Mouse (Mus musculus) lung, adult 2 months (tissue): ENCODE results near the gene Neurod4. TPM values are rescaled to one million over a fixed set of nuclear protein-coding genes. Genes with fewer than 3 reads are reported as not detected.
A peak's percentile ranks its signal among the peaks of the same experiment; 100 is the strongest.

Experiments used
- DNase-seq: peaks from one replicate; pipeline ENCODE4 v3.0.0; 2022
- H3K4me1 ChIP-seq: fragments of 200-500 bp; 2 replicates; pipeline ENCODE4 v1.6.1; 2011; ENCODE audit warnings: low read length; ENCODE audit not compliant: control insufficient read depth, insufficient read depth
- H3K4me3 ChIP-seq: fragments of 200-500 bp; replicated peaks from 2 replicates; pipeline ENCODE3; 2011; ENCODE audit warnings: low read depth, mild to moderate bottlenecking, control low read depth, low read length; ENCODE audit errors: extremely low read depth
- CTCF ChIP-seq: fragments of 200-500 bp; IDR thresholded peaks from 2 replicates; pipeline ENCODE4 v1.5.1; 2011; ENCODE audit warnings: mild to moderate bottlenecking, low read length, control low read depth; ENCODE audit not compliant: insufficient read depth
- POLR2A ChIP-seq: fragments of 200-500 bp; IDR thresholded peaks from 2 replicates; pipeline ENCODE4 v1.6.1; 2011; ENCODE audit warnings: low read depth, mild to moderate bottlenecking, control low read depth, low read length, borderline replicate concordance; ENCODE audit errors: extremely low read depth
- WGBS: fragments of 180-500 bp; shearing (Covaris S2); methylation state at CpG from one replicate; pipeline ENCODE4 v1.1.7; 2018; 5-methylcytosine and 5-hydroxymethylcytosine counted together
- polyA plus RNA-seq: library from polyadenylated mRNA; depleted of rRNA; stranded (reverse); fragments of >200 nt; gene quantifications from 2 replicates; pipeline ENCODE4 v1.2.3, GENCODE M21; 2012; rRNA removed

The Neurod4 gene
- polyA plus RNA-seq, 1 experiment, result not detected

DNA sequence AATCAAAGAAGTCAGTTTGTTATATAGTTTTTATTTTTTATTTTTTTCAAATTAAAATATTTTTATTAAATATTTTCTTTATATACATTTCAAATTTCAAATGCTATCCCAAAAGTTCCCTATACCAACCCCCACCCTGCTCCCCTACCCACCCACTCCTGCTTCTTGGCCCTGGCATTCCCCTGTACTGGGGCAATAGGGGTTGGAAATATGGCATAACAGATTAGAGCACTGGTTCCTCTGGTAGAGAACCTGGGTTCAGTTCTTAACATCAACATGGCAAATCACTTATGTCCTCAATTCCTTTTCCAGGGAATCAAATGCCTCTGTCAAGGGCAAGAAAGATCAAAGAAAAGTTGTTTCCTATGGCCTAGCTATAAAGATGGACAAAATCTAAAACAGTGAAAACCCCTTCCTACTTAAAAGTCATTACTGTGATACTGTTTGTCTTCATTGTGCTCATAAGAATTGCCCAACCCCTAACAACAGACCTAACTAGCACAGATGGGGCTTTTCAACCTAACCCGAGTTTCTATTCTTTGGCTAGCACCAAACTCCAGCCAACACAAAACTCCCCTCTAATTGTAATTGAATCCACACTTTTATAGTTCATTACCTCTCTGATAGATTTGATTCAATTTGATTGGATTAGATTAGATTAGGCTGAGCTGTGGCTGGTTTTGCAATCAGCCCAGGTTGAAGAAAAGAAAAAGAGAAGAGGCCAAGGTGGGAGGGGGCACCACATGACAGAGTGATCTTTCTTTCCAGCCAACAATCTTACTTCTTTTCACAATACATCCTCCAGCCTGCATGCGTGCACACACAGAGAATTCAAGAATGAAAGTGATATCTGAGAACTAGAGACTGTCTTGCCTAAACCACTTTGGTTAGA lies 41.5 kb downstream of the Neurod4 start:
- no peak for TF ChIP-seq POLR2A
- TF ChIP-seq CTCF, result no peak
- no peak overlapping the region for H3K4me3 ChIP-seq
- WGBS, result 71% methylated on average over 2 of the region's 2 CpGs
- H3K4me1 ChIP-seq, result no peaks in the 10 kb centered on the region
- no peak for DNase-seq

DNA sequence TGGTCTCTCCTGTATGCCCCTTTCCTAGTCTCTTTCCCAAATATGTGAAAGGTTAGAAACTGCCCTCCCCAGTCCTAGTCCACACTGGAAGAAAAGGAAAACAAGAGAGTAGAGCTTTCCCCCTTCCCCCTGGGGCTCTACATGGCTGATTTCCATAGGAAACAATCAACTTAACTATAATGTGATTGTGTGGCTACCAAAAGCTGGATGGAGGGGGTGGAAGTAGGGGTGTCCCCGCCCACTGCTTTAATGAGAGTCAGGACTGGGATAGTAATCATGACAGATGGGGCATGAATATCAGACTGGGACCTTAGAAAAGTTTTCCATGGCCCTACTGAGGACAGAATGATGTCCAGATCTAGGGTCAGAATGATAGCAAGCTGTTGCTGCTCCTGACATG lies 45.5 kb downstream of the Neurod4 start:
- no peaks in the 10 kb centered on the region for H3K4me1 ChIP-seq
- 38% methylated on average over 1 of the region's 1 CpGs for WGBS
- H3K4me3 ChIP-seq, result no peak overlapping the region
- TF ChIP-seq CTCF (no peak), POLR2A (no peak)
- no peak for DNase-seq

- DNase-seq, result no peak
- WGBS, result 69% methylated on average over 1 of the region's 1 CpGs
Measured at GRCm38 (mm10) chr10:130232117-130232516, 47.9 kb downstream of the Neurod4 start.

DNA sequence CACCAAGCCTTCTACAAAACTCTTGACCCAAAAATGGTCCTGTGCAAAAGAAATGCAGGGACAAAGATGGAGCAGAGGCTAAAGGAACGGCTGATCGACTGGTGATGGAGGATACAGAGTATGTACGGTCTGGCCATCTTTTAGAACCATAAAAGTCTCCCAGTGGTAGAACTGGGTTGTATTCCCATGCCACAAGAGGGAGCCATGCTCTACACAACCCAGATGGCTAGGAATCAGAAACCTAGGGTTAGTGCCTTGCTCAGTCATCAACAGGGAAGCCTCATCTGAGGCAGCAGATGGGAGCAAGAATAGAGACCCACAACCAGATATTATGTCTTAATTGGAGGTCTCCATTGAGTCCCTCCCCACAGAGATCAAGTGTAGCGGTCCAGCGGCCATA lies 50.5 kb downstream of the Neurod4 start:
- TF ChIP-seq POLR2A, result no peak
- TF ChIP-seq CTCF, result no peak
- 82% methylated on average over 5 of the region's 5 CpGs for WGBS
- H3K4me3 ChIP-seq, result no peak overlapping the region
- DNase-seq, result no peak
- H3K4me1 ChIP-seq, result no peaks in the 10 kb centered on the region

More at GRCm38 (mm10) chr10:130232117-130232516, 47.9 kb downstream of the Neurod4 start:
- H3K4me1 ChIP-seq, result no peaks in the 10 kb centered on the region
- no peak for TF ChIP-seq CTCF
- no peak for TF ChIP-seq POLR2A
- H3K4me3 ChIP-seq, result no peak overlapping the region

DNA sequence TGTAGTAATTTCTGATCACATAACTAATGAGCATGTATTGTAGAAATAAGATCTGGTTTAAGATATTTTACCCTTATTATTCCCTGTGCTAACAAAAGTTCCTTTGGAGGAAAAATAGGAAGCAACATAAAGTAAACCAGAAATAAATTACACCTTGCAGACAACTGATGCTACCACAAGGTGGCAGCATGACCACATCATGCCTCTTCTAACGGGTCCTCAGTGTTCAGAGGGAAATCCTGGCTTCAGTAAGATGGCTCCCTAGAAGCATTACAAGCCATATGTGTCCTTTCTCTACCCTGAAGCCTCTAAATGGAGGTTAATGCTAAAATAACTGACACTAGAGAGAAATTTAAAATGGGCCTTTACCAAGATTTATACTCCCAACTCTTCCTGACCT lies 51.8 kb downstream of the Neurod4 start:
- TF ChIP-seq CTCF, result peak; percentile 40; the same call in 1 of the 2 replicates
- no peak for TF ChIP-seq POLR2A
- WGBS, result 2% methylated on average over 1 of the region's 1 CpGs
- no peak overlapping the region for H3K4me3 ChIP-seq
- peak; percentile 3 for DNase-seq
- H3K4me1 ChIP-seq, result no peaks in the 10 kb centered on the region

- H3K4me3 ChIP-seq, result no peak overlapping the region
- H3K4me1 ChIP-seq, result no peaks in the 10 kb centered on the region
- 65% methylated on average over 3 of the region's 3 CpGs for WGBS
- TF ChIP-seq CTCF (no peak), POLR2A (no peak)
- no peak for DNase-seq
Measured at GRCm38 (mm10) chr10:130225034-130225433, 55.0 kb downstream of the Neurod4 start.

Other genes starting within 250 kb of the Neurod4 start
- not detected in 2 replicates for gene Olfr821, start 249.9 kb downstream of the Neurod4 start, polyA plus RNA-seq
- gene Olfr822, start 209.0 kb downstream of the Neurod4 start, polyA plus RNA-seq, result not detected in 2 replicates
- not detected in 2 replicates for gene Olfr823, start 164.9 kb downstream of the Neurod4 start, polyA plus RNA-seq
- not detected in 2 replicates for gene Olfr824, start 150.2 kb downstream of the Neurod4 start, polyA plus RNA-seq
- not detected in 2 replicates for gene Olfr825, start 113.5 kb downstream of the Neurod4 start, polyA plus RNA-seq
- not detected in 2 replicates for gene Olfr826, start 96.1 kb downstream of the Neurod4 start, polyA plus RNA-seq
- not detected in 2 replicates for gene Olfr827, start 65.8 kb downstream of the Neurod4 start, polyA plus RNA-seq
- gene Tespa1, start 42.6 kb upstream of the Neurod4 start, polyA plus RNA-seq, result 0.83 and 1.3 TPM in 2 replicates
- gene Vmn2r84, start 114.1 kb upstream of the Neurod4 start, polyA plus RNA-seq, result not detected in 2 replicates
- not detected in 2 replicates for gene Vmn2r85, start 149.5 kb upstream of the Neurod4 start, polyA plus RNA-seq
- not detected in 2 replicates for gene Vmn2r86, start 175.8 kb upstream of the Neurod4 start, polyA plus RNA-seq
- not detected in 2 replicates for gene Vmn2r87, start 217.2 kb upstream of the Neurod4 start, polyA plus RNA-seq